Mouse (Mus musculus) lung, embryonic 15.5 days (tissue): Measurements from ENCODE around the gene Dbx2. TPM values are rescaled to one million over a fixed set of nuclear protein-coding genes. Genes with fewer than 3 reads are reported as not detected.

Source experiments
- ATAC-seq: fragments of 200-750 bp; cut with Nextera tagmentation; 2 replicates; pipeline ENCODE4 v1.8.0; 2017; ENCODE audit warnings: moderate number of reproducible peaks, borderline replicate concordance; ENCODE audit not compliant: low FRiP score, low TSS enrichment; ENCODE audit errors: extremely low read depth
- H3K27ac ChIP-seq: fragments of 300-500 bp; sonication (generic); 2 replicates; pipeline ENCODE4 v1.5.1; 2015; ENCODE audit warnings: moderate library complexity, mild to moderate bottlenecking, inconsistent platforms
- H3K27me3 ChIP-seq: fragments of 300-500 bp; sonication (generic); 2 replicates; pipeline ENCODE4 v1.6.1; 2015; ENCODE audit warnings: inconsistent platforms
- H3K36me3 ChIP-seq: fragments of 300-500 bp; sonication (generic); 2 replicates; pipeline ENCODE4 v1.6.1; 2015; ENCODE audit warnings: inconsistent platforms
- H3K4me1 ChIP-seq: fragments of 300-500 bp; sonication (generic); 2 replicates; pipeline ENCODE4 v1.6.1; 2015; ENCODE audit warnings: inconsistent platforms
- H3K4me2 ChIP-seq: fragments of 300-500 bp; sonication (generic); 2 replicates; pipeline ENCODE4 v1.6.1; 2015; ENCODE audit warnings: inconsistent platforms, mild to moderate bottlenecking, moderate library complexity
- H3K4me3 ChIP-seq: fragments of 300-500 bp; sonication (generic); 2 replicates; pipeline ENCODE4 v1.5.1; 2015; ENCODE audit warnings: mild to moderate bottlenecking, inconsistent platforms
- H3K9ac ChIP-seq: fragments of 300-500 bp; sonication (generic); 2 replicates; pipeline ENCODE4 v1.6.1; 2015; ENCODE audit warnings: inconsistent platforms
- H3K9me3 ChIP-seq: fragments of 300-500 bp; sonication (generic); 2 replicates; pipeline ENCODE4 v1.6.1; 2016; ENCODE audit warnings: inconsistent platforms
- WGBS: fragments of 180-500 bp; shearing (Covaris S2); methylation state at CpG from one replicate; pipeline ENCODE4 v1.1.7; 2015; 5-methylcytosine and 5-hydroxymethylcytosine counted together
- polyA plus RNA-seq: library from polyadenylated mRNA; unstranded; fragments of >200 nt; fragmentation: Nextera tagmentation; extraction: Ambion mirVana; gene quantifications from 2 replicates; pipeline ENCODE4 v1.2.1, GENCODE M21; 2015

The Dbx2 gene
- not detected in 2 replicates for polyA plus RNA-seq

- Histone ChIP-seq H3K9ac (no peak within 1 kb of the TSS), H3K27ac (no peak within 1 kb of the TSS), H3K36me3 (no peaks in the 10 kb centered on the region), H3K4me2 (no peak within 1 kb of the TSS; the same call in 1 of the 2 replicates), H3K27me3 (peaks cover 45% of the 10 kb centered on the region), H3K4me1 (no peaks in the 10 kb centered on the region; the same call in 1 of the 2 replicates), H3K9me3 (no peaks in the 10 kb centered on the region), H3K4me3 (no peak within 1 kb of the TSS)
- ATAC-seq = no peak
- 71% methylated on average over 5 of the region's 5 CpGs for WGBS
Measured at GRCm38 (mm10) chr15:95655860-95656259, at the start of gene Dbx2. TSS of gene Dbx2 (minus strand) at chr15:95655960.

GRCm38 (mm10) chr15:95702206-95702605, 46.4 kb upstream of the Dbx2 start:
- no peak for ATAC-seq
- Histone ChIP-seq H3K9ac (no peak overlapping the region), H3K9me3 (no peaks in the 10 kb centered on the region), H3K4me3 (no peak overlapping the region), H3K36me3 (no peaks in the 10 kb centered on the region), H3K27ac (no peak overlapping the region), H3K4me1 (no peaks in the 10 kb centered on the region), H3K27me3 (no peaks in the 10 kb centered on the region), H3K4me2 (no peak overlapping the region)
- WGBS = 80% methylated on average over 9 of the region's 9 CpGs

- 63% methylated on average over 4 of the region's 4 CpGs for WGBS
- Histone ChIP-seq H3K27me3 (no peaks in the 10 kb centered on the region), H3K36me3 (no peaks in the 10 kb centered on the region), H3K4me2 (no peak overlapping the region), H3K9ac (no peak overlapping the region), H3K4me1 (no peaks in the 10 kb centered on the region), H3K9me3 (no peaks in the 10 kb centered on the region), H3K27ac (no peak overlapping the region), H3K4me3 (no peak overlapping the region)
- no peak for ATAC-seq
Measured at GRCm38 (mm10) chr15:95701573-95701972, 45.8 kb upstream of the Dbx2 start.

GRCm38 (mm10) chr15:95699371-95699770, 43.6 kb upstream of the Dbx2 start:
- no peak for ATAC-seq
- WGBS = 65% methylated on average over 12 of the region's 12 CpGs
- H3K9ac ChIP-seq = no peak overlapping the region

GRCm38 (mm10) chr15:95693759-95694158, 38.0 kb upstream of the Dbx2 start:
- Histone ChIP-seq H3K27ac (no peak overlapping the region), H3K9me3 (no peaks in the 10 kb centered on the region), H3K4me1 (no peaks in the 10 kb centered on the region), H3K27me3 (no peaks in the 10 kb centered on the region), H3K4me3 (no peak overlapping the region), H3K9ac (no peak overlapping the region), H3K4me2 (no peak overlapping the region), H3K36me3 (no peaks in the 10 kb centered on the region)
- WGBS = 85% methylated on average over 3 of the region's 3 CpGs
- ATAC-seq = no peak

More at GRCm38 (mm10) chr15:95699371-95699770, 43.6 kb upstream of the Dbx2 start:
- Histone ChIP-seq H3K36me3 (no peaks in the 10 kb centered on the region), H3K9me3 (no peaks in the 10 kb centered on the region), H3K4me3 (no peak overlapping the region), H3K4me1 (no peaks in the 10 kb centered on the region), H3K27me3 (no peaks in the 10 kb centered on the region), H3K27ac (no peak overlapping the region), H3K4me2 (no peak overlapping the region)

GRCm38 (mm10) chr15:95691594-95691993, 35.8 kb upstream of the Dbx2 start:
- H3K27me3 ChIP-seq = no peaks in the 10 kb centered on the region

GRCm38 (mm10) chr15:95691129-95691528, 35.4 kb upstream of the Dbx2 start:
- Histone ChIP-seq H3K4me2 (no peak overlapping the region), H3K27me3 (no peaks in the 10 kb centered on the region), H3K9me3 (no peaks in the 10 kb centered on the region), H3K27ac (no peak overlapping the region), H3K4me3 (no peak overlapping the region), H3K4me1 (no peaks in the 10 kb centered on the region), H3K36me3 (no peaks in the 10 kb centered on the region), H3K9ac (no peak overlapping the region)
- 52% methylated on average over 5 of the region's 5 CpGs for WGBS
- ATAC-seq = no peak

More at GRCm38 (mm10) chr15:95691594-95691993, 35.8 kb upstream of the Dbx2 start:
- no peaks in the 10 kb centered on the region for H3K4me1 ChIP-seq
- WGBS = 61% methylated on average over 8 of the region's 8 CpGs
- no peak overlapping the region for H3K4me3 ChIP-seq
- no peak for ATAC-seq
- no peak overlapping the region for H3K27ac ChIP-seq
- no peak overlapping the region for H3K9ac ChIP-seq
- H3K9me3 ChIP-seq = no peaks in the 10 kb centered on the region
- no peaks in the 10 kb centered on the region for H3K36me3 ChIP-seq
- no peak overlapping the region for H3K4me2 ChIP-seq

GRCm38 (mm10) chr15:95682620-95683019, 26.9 kb upstream of the Dbx2 start:
- no peak overlapping the region for H3K4me2 ChIP-seq

GRCm38 (mm10) chr15:95675645-95676044, 19.9 kb upstream of the Dbx2 start:
- H3K9ac ChIP-seq = no peak overlapping the region
- no peak overlapping the region for H3K4me3 ChIP-seq
- H3K4me2 ChIP-seq = no peak overlapping the region
- WGBS = 66% methylated on average over 4 of the region's 4 CpGs
- H3K36me3 ChIP-seq = no peaks in the 10 kb centered on the region
- H3K9me3 ChIP-seq = no peaks in the 10 kb centered on the region
- ATAC-seq = no peak
- H3K4me1 ChIP-seq = no peaks in the 10 kb centered on the region
- H3K27ac ChIP-seq = no peak overlapping the region
- no peaks in the 10 kb centered on the region for H3K27me3 ChIP-seq

More at GRCm38 (mm10) chr15:95682620-95683019, 26.9 kb upstream of the Dbx2 start:
- H3K4me3 ChIP-seq = no peak overlapping the region
- no peaks in the 10 kb centered on the region for H3K27me3 ChIP-seq
- WGBS = 83% methylated on average over 4 of the region's 4 CpGs
- H3K9me3 ChIP-seq = no peaks in the 10 kb centered on the region
- H3K36me3 ChIP-seq = no peaks in the 10 kb centered on the region
- ATAC-seq = no peak
- H3K9ac ChIP-seq = no peak overlapping the region
- H3K4me1 ChIP-seq = no peaks in the 10 kb centered on the region
- H3K27ac ChIP-seq = no peak overlapping the region

GRCm38 (mm10) chr15:95675176-95675575, 19.4 kb upstream of the Dbx2 start:
- no peak overlapping the region for H3K27ac ChIP-seq
- H3K36me3 ChIP-seq = no peaks in the 10 kb centered on the region
- no peak overlapping the region for H3K4me3 ChIP-seq
- H3K27me3 ChIP-seq = no peaks in the 10 kb centered on the region
- no peak overlapping the region for H3K4me2 ChIP-seq
- 81% methylated on average over 2 of the region's 2 CpGs for WGBS
- no peak overlapping the region for H3K9ac ChIP-seq
- no peak for ATAC-seq
- H3K4me1 ChIP-seq = no peaks in the 10 kb centered on the region
- H3K9me3 ChIP-seq = no peaks in the 10 kb centered on the region

GRCm38 (mm10) chr15:95667209-95667608, 11.4 kb upstream of the Dbx2 start:
- H3K9ac ChIP-seq = no peak overlapping the region

GRCm38 (mm10) chr15:95665002-95665401, 9.2 kb upstream of the Dbx2 start:
- Histone ChIP-seq H3K9me3 (no peaks in the 10 kb centered on the region), H3K36me3 (no peaks in the 10 kb centered on the region), H3K9ac (no peak overlapping the region), H3K4me2 (no peak overlapping the region), H3K4me3 (no peak overlapping the region), H3K4me1 (no peaks in the 10 kb centered on the region), H3K27me3 (no peaks in the 10 kb centered on the region), H3K27ac (no peak overlapping the region)
- no peak for ATAC-seq
- WGBS = 87% methylated on average over 4 of the region's 4 CpGs

More at GRCm38 (mm10) chr15:95667209-95667608, 11.4 kb upstream of the Dbx2 start:
- H3K9me3 ChIP-seq = no peaks in the 10 kb centered on the region
- H3K4me3 ChIP-seq = no peak overlapping the region
- no peaks in the 10 kb centered on the region for H3K27me3 ChIP-seq
- H3K4me2 ChIP-seq = no peak overlapping the region
- 32% methylated on average over 8 of the region's 8 CpGs for WGBS
- no peak overlapping the region for H3K27ac ChIP-seq
- no peak for ATAC-seq
- no peaks in the 10 kb centered on the region for H3K36me3 ChIP-seq
- no peaks in the 10 kb centered on the region for H3K4me1 ChIP-seq

- Histone ChIP-seq H3K36me3 (no peaks in the 10 kb centered on the region), H3K4me2 (no peak overlapping the region), H3K27ac (no peak overlapping the region), H3K4me3 (no peak overlapping the region), H3K9me3 (no peaks in the 10 kb centered on the region), H3K4me1 (no peaks in the 10 kb centered on the region), H3K9ac (no peak overlapping the region), H3K27me3 (no peaks in the 10 kb centered on the region)
- ATAC-seq = no peak
- 65% methylated on average over 2 of the region's 2 CpGs for WGBS
Measured at GRCm38 (mm10) chr15:95661718-95662117, 6.0 kb upstream of the Dbx2 start.
